Mouse (Mus musculus): ENCODE measurements at regions not wholly inside any gene's neighbourhood (a gene's known extent, or its start where the extent isn't known, plus 50 kb on each side); places are given as distances from the start of the nearest gene placed in this dataset.

GRCm38 (mm10) chr15:62088341-62088740, 1165.5 kb upstream of the A1bg start:
- DNase-seq = no peak

GRCm38 (mm10) chr15:62087755-62088154, 1164.9 kb upstream of the A1bg start:
- no peak for DNase-seq

- DNase-seq = no peak
These were observed 1163.2 kb upstream of the A1bg start for GRCm38 (mm10) chr15:62086037-62086436.

- DNase-seq = no peak
These were observed 1160.5 kb upstream of the A1bg start for GRCm38 (mm10) chr15:62083347-62083746.

- no peak for DNase-seq
These were observed 1159.7 kb upstream of the A1bg start for GRCm38 (mm10) chr15:62082539-62082938.

GRCm38 (mm10) chr15:62079155-62080109, 1156.6 kb upstream of the A1bg start:
- peak; percentile 89 for DNase-seq

- no peak for DNase-seq
These were observed 1153.9 kb upstream of the A1bg start for GRCm38 (mm10) chr15:62076552-62077234.

GRCm38 (mm10) chr15:62074735-62075134, 1151.9 kb upstream of the A1bg start:
- DNase-seq = no peak

GRCm38 (mm10) chr15:62073595-62073994, 1150.8 kb upstream of the A1bg start:
- peak in 1 of 2 experiments; percentile 25 for DNase-seq

- DNase-seq = no peak
These were observed 1148.5 kb upstream of the A1bg start for GRCm38 (mm10) chr15:62071311-62071710.

GRCm38 (mm10) chr15:62068422-62069160, 1145.8 kb upstream of the A1bg start:
- no peak for DNase-seq

- no peak for DNase-seq
These were observed 1141.6 kb upstream of the A1bg start for GRCm38 (mm10) chr15:62064399-62064798.

GRCm38 (mm10) chr15:62057449-62057848, 1134.6 kb upstream of the A1bg start:
- no peak for DNase-seq

GRCm38 (mm10) chr15:62056889-62057288, 1134.1 kb upstream of the A1bg start:
- DNase-seq = no peak

GRCm38 (mm10) chr15:62056401-62056800, 1133.6 kb upstream of the A1bg start:
- peak; percentile 24 to 31 for DNase-seq

- DNase-seq = no peak
These were observed 1132.2 kb upstream of the A1bg start for GRCm38 (mm10) chr15:62055011-62055410.

- no peak for DNase-seq
These were observed 1130.8 kb upstream of the A1bg start for GRCm38 (mm10) chr15:62053420-62054239.

- DNase-seq = no peak
These were observed 1126.6 kb upstream of the A1bg start for GRCm38 (mm10) chr15:62049416-62049815.

- no peak for DNase-seq
These were observed 1126.2 kb upstream of the A1bg start for GRCm38 (mm10) chr15:62048981-62049380.

- no peak for DNase-seq
These were observed 1123.5 kb upstream of the A1bg start for GRCm38 (mm10) chr15:62046276-62046675.

- no peak for DNase-seq
These were observed 1122.0 kb upstream of the A1bg start for GRCm38 (mm10) chr15:62044654-62045335.

Measured in adrenal gland, postnatal 36 days (tissue).